Mouse (Mus musculus) ovary, postnatal 36 days (tissue): Measurements from ENCODE around the gene Trim45.

Source experiments
- DNase-seq: peaks from one replicate; pipeline ENCODE4 v3.0.0; 2022; ENCODE audit warnings: low spot score, mixed read lengths

Trim45 gene

DNA sequence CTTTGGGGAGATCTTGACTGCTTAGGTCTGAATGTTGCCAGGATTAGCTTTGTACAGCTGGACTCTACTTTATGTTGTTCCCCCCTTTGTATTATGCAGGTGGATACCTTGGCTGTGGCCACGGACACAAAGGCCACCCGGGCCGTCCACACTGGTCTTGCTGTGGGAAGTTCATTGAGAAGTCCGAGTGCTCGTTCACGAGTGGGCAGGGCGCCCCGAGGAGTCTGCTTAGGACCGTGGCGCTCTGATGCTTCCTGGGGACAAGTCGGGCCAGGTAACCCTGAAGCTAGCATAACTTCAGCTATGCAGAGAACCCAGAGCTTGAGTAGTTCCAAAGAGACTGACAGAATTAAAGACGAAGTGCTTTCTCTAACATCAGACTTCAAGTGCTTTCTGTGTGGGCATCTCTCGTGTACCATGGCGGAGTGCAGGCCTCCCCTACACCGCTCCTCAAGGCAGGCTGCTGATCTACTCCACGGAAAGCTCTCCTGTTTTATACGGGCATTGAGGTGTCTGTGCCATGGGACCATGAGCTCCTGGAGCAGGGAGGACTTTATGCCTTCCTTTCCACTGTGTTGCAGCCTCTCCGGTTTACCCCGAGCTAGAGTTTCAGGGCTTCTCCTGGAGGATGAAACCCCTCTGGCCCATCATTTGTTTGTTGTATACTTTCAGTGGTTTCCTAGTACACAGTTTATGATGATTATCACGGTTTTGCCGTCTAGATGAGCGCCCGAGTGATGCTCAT is 9.5 kb downstream of the Trim45 start:
- DNase-seq, result no peak

DNA sequence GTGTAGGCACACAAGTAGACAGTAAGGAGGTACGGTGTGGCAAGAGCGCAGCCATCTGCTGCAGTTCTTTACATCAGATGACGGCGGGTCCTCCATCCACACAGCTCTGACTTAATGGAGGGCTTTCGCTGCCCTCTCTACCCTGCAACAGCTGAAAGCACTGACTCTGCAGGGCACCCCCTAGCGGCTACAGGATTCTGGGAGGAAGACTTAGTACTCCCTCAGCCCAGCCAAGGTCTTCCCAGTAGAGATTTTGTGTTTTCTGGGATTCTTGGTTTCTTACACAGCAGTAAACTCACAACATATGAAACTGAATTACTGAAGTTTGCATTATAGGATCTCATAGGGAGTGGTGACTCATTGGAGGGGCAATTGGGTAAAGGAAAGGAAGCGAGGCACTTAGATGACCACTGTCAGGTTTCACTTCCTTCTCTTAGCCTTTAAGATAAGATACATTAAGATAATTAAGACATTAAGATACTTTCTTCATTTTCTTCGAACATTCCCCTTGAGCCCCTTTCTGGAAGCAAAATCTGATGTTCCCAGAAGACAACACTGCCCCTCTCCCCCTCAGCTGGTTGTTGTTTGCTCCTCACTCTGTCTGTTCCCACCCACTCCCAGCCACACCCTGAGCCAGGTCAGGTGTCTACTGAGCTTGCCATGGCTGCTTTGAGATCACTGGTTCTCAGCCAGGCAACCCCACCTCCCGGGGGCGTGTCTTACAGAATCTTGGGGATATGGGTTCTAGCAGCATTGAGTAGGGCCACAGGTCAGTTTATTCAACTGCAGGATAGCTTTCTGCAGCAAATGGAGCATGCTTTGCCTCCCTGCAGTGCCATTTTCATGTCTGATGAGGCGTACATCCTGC is 10.3 kb downstream of the Trim45 start:
- peak; percentile 15 for DNase-seq

DNA sequence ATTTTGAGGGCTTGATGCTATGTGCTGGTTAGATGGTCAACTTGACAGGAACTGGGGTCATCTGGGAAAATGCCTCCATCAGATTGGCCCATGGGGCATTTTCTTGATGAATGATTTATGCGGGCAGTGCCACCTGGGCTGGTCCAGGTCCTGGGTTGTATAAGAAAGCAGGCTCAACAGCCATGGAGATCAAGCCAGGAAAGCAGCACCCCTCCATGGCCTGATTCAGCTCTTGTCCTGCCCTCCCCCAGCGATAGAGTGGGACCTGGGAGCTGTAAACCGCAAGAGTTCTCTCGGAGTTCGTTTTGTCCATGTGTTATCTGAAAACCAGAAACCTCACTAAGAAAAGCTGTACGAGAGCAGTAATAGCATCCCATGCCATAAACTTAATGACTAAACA is 13.5 kb downstream of the Trim45 start:
- no peak for DNase-seq

DNA sequence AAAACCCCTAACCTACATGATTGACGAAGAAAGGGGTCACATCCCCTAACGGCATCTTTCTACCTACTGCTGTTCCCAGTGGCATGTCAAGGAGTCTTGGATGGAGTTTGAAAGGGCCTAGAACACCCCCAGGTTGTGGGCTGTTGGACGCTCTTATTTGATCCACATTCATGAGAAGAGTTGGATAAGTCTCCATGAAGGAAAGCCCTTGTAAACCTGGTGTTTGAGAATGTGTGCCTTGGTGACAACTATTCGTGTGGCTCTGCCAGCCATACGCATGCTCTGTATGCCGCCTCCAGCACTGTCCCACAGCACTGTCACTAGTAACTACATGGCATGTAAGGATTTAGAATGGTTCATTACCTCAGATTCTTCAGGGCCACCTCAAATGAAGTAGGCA is 14.2 kb downstream of the Trim45 start:
- no peak for DNase-seq

DNA sequence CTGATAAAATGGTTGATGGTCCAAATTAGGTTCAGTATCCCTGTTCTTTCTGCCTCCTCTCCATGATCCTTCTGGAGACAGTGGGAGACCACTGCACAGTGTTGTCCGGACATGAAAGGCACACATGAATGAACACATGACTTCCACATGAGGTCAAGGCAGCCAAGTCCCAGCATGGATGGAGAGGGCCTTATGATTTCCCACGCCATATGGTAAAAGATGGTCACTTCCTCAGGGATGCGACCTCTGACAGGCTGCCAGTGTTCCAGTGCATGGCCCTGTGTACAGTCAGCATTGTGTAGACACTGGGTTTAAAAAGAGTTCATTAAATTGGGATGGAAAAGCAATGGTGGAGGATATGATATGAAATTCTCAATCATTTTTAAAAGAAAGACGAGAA is 16.2 kb downstream of the Trim45 start:
- no peak for DNase-seq

DNA sequence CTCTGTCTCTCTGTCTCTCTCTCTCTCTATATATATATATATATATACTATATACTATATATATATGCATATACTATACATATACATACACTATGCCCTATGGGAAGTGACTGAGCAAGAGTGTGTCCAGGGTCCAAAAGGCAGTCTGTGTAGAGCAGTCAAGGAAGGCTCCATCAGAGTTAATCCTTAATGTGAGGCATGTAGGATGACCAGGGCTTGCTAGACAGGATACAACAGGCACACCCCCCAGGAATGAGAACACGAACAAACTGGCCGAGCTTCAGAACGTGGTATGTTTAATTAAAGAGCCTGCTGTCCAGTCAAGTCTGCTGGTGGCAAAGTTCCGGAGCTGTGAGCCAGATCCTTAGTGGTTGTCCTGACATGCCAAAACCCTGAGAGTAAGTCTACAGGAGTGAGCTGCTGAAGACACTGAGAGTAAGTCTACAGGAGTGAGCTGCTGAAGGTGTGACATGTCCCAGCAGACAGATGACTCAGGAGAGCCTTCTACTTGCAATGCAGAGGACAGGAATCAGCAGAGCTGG is 18.6 kb downstream of the Trim45 start:
- no peak for DNase-seq

DNA sequence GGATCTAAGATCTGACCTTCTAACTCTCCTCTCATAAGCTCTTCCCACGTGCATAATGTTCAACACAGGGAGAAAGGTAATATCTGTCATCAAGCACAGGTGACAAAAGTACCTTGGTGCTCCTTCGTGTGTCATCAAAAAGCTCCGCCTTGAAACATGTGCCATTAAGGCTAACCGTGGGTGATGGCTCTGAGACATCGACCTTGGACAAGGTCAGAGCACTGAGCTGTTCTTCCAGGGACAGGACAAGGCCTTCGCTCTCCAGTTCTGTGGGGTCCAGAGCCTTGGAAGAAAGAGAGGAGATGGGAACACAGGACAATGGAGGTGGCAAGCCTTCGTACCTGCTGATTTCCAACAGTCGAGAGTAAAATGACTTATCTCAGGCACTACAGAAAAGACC is 25.3 kb downstream of the Trim45 start:
- no peak for DNase-seq

DNA sequence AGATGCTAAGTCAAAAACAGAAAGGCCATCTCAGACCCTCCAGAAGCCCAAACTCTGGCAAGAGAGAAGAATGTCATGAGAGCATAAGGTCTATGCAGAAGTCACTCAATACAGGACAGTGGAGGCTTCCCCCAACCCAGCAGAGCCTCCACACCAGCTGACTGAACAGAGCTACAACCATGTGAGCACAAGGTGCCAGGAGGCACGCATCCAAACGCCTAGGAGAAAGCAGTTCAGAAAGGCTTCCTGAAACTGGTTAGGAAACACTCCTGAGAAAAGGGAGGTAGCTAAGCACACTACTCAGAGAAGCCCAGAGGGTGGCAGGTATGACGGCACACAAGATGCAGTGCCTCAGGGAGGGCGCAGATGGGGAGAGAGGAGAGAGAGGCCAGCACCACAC is 29.5 kb downstream of the Trim45 start:
- no peak for DNase-seq

DNA sequence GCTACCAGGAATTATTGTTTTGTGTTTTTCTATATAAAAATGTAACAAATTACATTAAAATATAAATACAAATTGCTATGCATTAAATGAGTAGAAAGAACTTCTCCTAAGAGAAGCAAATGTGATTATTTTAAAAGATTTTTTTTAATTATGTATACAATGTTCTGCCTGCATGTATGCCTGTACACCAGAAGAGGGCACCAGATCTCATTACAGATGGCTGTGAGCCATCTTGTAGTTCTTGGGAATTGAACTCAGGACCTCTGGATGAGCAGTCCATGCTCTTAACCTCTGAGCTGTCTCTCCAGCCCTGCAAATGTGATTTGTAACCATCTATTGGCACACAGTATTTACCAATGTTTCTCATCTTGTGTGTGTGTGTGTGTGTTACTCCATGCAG is 32.6 kb downstream of the Trim45 start:
- DNase-seq, result no peak

DNA sequence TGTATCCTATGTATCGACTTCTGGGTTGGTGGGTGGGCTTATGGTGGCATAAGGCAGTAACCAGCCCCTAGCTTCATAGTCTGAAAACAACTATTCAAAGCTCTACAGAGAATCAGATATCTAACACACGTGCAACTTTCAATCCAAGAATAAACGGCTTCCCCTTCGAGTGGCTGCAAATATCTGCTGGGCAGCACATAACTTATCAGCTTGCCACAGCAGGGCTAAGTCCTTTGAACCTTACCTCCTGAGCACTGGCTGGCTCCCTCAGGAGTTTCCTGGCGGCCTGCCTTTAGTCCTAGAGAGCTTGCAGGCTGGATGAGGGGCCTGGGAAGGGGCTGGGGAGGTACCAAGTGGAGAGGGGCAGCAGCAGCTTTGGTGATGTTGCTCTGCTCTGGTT is 39.0 kb downstream of the Trim45 start:
- DNase-seq, result no peak

DNA sequence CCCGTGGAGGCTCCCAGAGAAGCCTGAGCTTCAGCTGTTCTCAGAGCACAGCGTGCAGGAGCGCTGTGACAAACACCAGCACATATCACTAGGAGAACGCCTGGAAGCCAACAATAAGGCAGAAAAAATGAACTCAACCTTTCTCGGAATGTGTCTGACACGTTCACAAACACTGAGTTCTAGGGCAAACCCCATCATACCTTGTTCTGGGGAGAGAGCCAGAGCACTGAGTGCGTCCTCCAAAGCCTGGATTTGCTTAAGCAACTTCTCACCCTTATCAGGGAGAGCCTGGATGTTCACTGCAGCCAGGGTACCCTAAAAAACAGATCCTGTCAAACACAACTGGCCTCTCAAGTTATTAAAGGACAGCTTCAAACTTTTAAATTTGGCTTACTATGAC is 39.5 kb downstream of the Trim45 start:
- no peak for DNase-seq

DNA sequence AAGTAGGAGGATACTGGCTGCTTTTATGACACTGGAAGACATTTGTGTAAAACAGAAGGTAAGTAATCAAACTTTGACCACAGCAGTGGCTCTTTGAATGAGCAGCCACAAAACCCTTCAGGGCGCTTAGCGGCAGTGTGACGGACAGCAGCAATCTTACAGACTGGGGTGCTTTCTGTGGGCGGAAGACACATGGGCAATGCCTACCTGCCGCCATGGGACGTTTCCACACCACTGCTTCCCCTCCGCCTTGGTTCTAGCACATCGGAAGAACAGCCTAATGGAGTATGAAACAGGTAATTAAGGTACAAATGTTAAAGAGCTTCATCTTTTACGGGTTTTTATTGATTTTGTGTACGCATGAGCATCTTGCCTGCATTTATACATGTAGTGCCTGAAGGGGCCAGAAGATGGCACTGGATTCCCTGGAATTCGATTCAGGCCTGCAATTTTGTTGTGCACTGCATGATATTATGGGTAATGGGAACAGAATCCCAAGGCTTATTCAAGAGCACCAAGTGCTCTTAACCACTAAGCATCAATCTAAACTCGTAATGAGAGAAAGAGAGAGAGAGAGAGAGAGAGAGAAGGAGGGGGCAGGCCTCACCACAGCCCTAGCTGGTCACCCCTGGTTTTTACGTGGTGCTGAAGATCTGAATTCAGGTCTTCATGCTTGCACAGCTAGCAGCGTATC is 42.0 kb downstream of the Trim45 start:
- no peak for DNase-seq

DNA sequence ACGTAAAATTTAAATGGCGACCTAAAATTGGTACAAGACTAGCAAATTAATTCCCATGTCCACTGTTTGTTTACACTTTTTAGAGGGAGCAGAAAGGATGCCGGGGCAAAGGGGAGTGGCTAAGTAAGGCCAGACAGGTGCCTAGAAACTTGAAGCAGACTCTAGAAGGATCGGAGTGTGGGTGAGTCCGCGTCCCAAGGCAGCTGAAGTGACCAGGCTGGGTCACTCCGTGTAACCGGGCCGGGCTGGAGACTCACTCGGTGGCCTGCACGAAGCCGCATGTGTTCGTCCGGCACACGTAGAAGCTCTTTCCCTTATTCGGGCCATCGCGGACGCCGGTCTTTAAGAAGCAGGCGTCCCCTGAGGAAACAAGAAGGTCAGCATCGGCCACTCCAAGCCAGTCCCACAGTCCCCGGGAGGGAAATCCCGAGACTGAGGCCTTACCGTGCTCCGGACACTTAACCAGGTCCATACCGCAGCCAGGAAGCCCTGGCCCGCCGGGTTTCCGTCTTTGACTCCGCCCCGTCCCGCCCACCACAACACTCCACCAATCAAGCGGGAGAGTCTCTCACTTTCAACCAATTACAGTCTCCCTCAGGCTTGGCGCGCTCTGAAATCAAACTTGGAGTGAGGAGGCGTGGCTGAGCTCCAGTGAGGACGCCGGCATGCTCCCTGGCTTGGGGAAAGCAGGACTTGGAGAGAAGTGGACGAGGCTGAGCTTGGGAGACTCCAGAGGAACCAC is 47.3 kb downstream of the Trim45 start, which contains the start of gene Ttf2:
Gene Ttf2 (minus strand): TSS at position 488 of the 742 bp plus-strand sequence.
- peak; percentile 91 for DNase-seq

DNA sequence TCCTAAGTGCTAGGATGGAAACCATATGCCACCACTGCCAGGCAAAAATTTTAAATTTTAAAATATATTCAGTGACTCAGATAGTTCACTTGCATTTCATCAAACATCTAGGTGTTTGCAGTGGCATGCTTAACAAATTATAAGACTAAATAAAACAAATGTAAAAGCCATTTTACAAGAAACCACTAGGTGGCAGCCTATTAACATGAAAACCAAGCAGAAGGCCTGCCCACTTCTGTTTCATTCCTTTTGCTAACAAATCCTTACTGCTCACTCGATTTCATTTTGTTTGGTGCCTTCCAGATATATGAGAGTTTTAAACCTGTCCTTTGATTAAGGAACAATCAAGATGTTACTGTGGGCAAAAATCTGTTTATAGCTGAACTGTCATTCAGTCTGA is 51.9 kb downstream of the Trim45 start:
- no peak for DNase-seq

DNA sequence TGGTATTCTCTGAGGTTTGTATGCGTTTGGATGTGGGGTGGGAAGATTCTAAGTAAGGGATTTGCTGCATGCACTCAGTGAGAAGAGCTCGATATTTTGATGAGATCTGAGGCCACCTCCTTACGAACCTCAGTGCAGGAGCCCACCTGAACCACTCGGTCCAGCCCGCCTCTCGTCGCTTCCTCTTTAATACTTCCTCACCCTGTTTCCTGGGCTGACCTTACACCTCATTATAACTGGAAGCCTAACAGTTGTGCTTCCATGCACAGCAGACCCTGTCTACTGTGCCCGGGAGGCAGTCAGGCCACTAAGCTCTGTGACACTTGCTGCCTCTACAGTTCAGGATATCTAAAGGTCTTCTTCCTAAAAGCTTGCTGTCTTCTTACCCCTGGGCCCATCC is 57.3 kb downstream of the Trim45 start:
- no peak for DNase-seq
